Mouse (Mus musculus) ZHBTc4 (cell line): ENCODE measurements around the gene Hist1h2bg.

Experiments
- DNase-seq: peaks from one replicate; pipeline ENCODE4 v3.0.0-alpha.2; 2011; ENCODE audit warnings: low read depth, low spot score

Gene Hist1h2bg

GRCm38 (mm10) chr13:23571022-23571503, at the start of gene Hist1h2bg, which contains the start of gene Hist1h2ae:
Hist1h2bg (plus strand) TSS chr13:23571396.
Hist1h2ae (minus strand) TSS chr13:23571220.
- peak; percentile 94 for DNase-seq

DNA sequence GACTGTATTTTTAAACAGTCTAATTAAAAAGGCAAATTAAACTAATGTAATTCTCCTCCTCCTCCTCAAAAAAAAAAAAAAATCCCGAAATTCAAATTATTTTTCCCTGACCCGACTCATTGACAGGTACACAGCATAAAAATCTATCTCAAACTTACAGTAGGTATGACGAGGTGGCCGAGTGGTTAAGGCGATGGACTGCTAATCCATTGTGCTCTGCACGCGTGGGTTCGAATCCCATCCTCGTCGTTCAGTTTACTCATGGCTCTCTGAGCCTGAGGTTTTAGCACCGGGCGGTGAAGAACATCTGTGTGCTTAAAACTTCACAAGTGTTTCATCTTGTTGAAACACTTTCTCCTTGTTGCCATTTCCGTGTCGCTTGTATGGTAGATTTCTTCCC, 49.5 kb upstream of the Hist1h2bg start:
- DNase-seq: peak; percentile 91

DNA sequence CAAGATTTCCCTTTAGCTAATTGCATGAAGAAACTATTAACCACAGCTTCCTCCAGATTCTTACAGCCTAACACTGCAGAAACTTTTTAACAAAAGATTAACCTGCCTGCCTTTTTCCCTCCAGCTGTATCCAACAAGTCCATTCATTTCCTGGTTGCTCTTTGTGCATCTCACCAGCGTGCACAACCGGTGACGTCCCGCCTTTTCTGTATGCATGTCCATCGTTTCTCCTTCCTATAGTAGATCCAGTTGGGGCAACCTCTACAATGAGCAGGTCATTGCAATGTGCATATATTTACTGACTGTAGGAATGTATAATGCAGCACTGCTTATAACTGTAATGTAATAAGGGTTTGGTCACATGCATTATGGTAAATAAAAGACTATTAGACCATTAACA, 47.2 kb upstream of the Hist1h2bg start:
- no peak for DNase-seq

DNA sequence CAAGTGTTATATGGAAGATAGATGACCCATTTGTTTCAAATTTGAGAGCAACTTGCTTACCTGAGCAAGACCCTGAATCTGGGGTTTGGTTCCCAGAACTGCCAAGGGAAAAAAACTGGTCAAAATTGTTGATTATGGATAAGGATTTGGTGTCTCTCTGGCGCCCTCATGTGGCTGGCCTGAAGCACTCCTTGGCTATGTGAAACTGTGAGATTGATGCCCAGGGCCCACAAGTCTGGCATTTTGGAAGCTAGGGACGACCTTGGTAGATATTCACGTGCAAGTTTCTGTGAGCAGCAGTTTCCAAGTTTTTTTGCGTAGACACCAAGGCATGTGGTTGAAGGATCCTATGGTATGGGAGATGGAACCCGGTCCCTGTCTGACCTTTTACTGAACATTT, 46.5 kb upstream of the Hist1h2bg start:
- peak; percentile 90 for DNase-seq

GRCm38 (mm10) chr13:23525901-23526300, 45.3 kb upstream of the Hist1h2bg start:
- DNase-seq: peak; percentile 71

GRCm38 (mm10) chr13:23526312-23526711, 44.9 kb upstream of the Hist1h2bg start:
- peak; percentile 92 for DNase-seq

DNA sequence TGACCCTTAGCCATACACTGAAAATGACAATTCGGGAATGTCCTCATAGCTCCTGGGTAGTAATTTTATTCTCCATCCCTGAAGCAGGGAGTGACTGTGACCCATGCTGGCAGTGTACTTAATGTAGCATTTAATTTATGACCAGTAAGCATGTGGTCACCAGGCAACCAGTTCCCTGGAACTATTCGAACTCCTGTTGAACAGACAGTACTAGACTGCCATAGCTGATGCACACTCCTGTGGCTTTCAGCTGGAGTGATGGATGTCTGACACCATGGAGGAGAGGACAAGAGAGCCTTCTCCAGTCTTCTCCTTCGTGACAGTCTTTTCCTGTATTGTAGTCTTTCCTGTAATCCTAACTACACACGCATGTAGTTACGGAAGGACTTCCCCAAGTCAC, 42.2 kb upstream of the Hist1h2bg start:
- no peak for DNase-seq

DNA sequence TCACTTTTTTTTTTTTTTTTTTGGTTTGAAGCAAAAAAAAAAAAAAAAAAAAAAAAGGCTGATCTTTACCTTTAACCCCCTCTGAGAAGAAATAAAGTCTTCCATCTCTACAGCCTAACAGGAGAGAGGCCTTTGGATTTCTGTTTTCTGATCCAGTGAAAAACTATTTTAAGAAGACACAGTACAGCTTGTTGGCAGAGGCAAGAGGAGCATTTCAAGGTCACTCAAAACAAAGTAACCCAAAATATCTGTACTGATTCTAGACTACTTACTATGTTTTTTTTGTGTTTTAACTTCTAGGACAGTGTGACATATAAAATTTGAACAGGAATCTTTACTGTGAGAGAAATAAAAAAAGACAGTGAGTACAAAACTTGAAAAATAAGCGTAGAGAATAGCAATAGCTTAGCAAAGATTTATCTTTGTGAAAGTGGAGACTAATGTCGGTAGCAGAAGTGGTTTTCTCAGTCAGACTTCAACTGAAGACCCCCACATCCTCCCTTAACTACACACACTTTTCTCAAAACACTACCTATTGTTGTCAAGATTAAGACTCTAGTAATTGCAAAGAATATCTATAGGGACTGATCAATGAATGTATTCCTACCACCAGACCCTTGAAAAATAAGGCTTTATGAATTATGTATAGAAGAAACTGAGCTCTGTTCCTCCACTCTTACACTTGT, 41.6 kb upstream of the Hist1h2bg start:
- no peak for DNase-seq

DNA sequence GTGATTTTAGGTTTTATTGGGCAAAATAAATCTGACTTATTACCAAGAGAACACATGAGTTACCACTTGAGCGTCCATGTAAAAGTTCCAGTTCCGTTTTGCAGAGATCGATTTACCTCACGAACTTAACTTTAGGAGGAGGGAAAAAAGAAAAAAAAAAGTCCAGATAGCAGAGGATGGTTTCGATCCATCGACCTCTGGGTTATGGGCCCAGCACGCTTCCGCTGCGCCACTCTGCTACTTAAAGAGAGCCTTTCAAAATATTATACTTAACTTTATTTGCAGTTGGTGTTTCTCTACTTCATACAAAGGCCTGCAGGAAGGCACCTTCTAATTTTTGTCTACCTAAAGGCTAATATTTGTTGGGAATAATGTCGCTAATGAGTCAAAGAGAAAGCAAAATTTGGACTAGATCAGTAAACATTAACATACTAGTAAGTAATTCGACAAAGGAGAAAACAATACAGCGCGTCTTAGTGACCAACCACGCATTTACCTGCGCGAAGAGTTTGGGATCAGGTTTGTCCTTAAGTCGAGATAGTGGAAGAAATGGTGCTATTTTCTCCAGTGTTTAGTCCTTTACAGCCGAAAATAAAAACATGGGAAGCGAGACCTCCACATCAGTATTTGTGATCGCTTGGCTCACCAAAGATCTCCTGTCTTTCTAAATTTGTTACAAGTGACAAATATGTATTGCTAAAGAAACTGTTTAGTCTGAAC, 40.9 kb upstream of the Hist1h2bg start:
- DNase-seq: peak; percentile 64

- DNase-seq: peak; percentile 98
These were observed 40.0 kb upstream of the Hist1h2bg start, which contains the start of gene Hist1h4h for GRCm38 (mm10) chr13:23530901-23531875. Hist1h4h (plus strand) TSS chr13:23531050.

GRCm38 (mm10) chr13:23532262-23533075, 38.7 kb upstream of the Hist1h2bg start:
- no peak for DNase-seq

DNA sequence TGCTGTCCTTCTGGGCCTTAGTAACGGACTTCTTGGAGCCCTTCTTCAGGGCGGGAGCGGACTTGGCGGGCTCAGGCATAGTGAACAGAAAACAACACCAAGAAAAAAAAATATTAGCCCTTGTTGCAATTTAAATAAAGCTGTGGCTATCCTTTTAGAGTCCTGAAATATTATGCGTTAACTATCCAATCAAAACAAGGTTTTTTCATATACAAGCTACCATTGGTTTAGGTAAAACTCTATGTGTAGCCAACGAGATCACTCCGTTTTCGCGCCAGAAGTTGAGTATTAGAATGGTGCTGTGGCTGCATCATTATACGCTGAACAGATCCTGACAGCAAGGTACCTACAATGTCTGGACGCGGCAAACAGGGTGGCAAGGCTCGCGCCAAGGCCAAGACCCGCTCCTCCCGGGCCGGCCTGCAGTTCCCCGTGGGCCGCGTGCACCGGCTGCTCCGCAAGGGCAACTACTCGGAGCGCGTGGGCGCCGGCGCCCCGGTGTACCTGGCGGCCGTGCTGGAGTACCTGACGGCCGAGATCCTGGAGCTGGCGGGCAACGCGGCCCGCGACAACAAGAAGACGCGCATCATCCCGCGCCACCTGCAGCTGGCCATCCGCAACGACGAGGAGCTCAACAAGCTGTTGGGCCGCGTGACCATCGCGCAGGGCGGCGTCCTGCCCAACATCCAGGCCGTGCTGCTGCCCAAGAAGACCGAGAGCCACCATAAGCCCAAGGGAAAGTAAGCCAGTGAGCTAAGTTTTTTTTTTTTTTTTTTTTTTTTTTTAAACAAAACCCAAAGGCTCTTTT, 37.4 kb upstream of the Hist1h2bg start, which contains the start of gene Hist1h2af:
Hist1h2af (plus strand) TSS at position 347 of the 808 bp plus-strand sequence.
- peak; percentile 90 for DNase-seq

DNA sequence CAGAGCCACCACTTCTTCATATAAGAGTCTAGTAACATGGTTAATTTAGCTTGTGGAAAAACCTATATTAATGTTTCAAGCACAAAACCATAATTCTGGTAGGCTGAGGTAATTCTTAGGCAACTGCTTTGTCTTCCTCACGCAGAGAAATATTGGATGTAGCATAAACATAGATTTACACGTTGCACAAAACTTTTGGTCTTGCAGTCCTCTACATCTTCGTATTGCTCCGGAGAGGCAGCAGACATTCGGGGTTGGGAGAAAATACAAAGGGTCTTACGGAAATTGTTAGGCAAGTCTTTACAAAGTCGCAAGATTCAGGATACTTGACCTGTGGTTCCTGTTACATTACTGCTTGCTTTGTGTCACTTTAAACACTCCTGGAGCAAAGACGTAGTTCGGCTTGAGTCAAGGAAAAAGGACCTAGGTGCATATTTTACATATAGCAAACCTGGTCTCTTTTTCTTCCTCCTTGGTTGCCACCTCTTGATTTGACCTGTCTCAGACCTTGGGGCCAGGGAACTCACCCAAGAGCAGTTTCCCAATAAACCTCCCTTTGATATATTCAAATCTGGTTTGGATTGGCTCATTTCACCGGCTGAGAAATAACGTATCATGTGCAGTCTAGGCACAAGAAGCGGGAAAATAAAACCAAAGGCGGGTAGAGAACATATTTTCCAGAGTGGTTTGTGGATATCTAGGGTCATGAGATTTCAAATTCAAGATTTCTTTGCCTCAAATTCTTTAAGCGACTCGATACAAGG, 36.6 kb upstream of the Hist1h2bg start:
- peak; percentile 72 for DNase-seq

- peak; percentile 98 for DNase-seq
These were observed 35.8 kb upstream of the Hist1h2bg start, which contains the start of gene Hist1h3g for GRCm38 (mm10) chr13:23535137-23536075. Hist1h3g (plus strand) TSS chr13:23535422.

DNA sequence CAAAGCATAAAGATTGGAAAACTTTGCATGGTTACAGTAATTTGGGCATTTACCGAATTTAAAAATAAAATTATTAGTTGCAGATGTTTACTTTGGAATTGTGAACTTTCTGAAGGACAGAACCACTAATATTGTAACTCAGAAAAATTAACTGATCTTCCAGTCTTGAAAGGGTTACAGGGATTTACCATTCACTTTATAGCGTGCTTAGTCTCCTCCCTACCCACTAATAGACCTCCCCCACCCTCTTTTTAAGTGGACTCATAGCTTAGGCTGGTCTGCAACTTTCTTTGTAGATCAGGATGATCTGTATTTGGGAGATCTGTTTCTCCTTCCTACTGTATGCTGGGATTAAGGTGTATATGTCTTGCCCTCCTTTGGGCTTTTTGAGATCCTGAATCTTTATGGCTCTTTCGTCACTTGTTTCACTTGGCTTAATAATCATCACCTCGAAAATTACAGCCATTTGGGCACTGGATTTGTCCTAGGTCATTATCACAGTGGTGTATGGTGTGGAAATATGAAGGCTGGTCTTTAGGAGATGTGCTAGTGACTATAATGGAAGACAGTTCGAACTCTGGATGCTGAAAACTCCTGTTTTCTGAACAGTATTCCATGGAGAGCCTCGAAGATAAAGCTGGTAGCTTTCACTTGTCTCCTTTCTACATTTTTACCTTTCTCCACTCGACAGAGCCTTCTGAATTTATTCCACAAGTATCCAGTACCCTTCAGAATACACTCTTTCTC, 34.9 kb upstream of the Hist1h2bg start:
- no peak for DNase-seq

GRCm38 (mm10) chr13:23537006-23537710, 34.0 kb upstream of the Hist1h2bg start:
- no peak for DNase-seq
